Mouse (Mus musculus) left cerebral cortex, postnatal 36 days (tissue): ENCODE measurements around the gene Unc79. TPM values are rescaled to one million over a fixed set of nuclear protein-coding genes. Genes with fewer than 3 reads are reported as not detected.

Experiments used
- DNase-seq, 2 experiments: peaks; one replicate each; pipeline ENCODE4 v3.0.0; 2021 to 2022; ENCODE audit warnings: low spot score in 2 of 2, mixed read lengths in 1 of 2
- intact Hi-C: fragments of 180-260 bp; cut with DNase I; formaldehyde crosslinking; loops from one replicate; pipeline ENCODE4 v1.15.1; 2025
- total RNA-seq, 2 experiments: library from RNA; stranded (reverse); gene quantifications; 2 replicates each; pipeline ENCODE4 v1.2.3; 2021

The Unc79 gene
- total RNA-seq, 2 experiments from 2014 or later: 42.9 to 64.5 TPM

DNA sequence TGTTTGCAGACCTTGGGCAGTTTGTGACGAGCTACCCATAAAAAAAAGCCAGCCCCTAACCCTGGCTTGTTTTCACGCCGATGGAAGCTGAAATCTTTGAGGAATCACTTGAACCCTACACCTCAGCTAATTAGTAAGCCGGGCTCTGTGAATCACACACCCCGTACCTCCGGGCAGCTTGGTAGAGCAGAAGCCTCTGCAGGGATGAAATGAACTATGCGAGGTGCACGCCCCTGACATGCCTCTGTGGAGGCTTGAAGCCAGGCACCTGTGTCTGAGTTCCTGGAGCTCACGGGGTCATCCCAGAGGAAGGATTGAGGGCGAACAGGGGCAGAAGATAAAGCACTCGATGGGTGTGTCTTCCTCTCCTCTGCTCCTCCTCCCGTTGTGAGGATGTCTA is 220.2 kb downstream of the Unc79 start:
- DNase-seq: no peak
- intact Hi-C loops: no loop called here

DNA sequence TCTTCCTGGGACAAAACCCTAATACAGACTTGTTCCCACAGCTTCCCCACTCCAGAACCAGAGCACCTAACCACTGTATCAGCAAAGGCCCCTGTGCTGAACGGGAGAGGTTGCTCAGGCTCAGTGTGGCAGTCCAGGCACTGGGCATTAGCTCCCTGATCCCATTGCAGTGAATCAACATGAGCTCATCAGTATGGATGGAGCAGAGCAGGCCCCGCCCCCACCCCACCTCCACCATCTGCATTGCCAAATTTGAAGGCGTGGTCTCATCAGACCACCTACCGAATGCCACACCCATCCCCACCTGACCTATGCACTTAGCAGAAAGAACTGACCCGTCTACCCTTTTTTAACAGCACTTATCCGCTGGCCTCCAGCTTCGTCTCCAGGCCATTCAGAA is 234.4 kb downstream of the Unc79 start:
- intact Hi-C loops: no loop called here

DNA sequence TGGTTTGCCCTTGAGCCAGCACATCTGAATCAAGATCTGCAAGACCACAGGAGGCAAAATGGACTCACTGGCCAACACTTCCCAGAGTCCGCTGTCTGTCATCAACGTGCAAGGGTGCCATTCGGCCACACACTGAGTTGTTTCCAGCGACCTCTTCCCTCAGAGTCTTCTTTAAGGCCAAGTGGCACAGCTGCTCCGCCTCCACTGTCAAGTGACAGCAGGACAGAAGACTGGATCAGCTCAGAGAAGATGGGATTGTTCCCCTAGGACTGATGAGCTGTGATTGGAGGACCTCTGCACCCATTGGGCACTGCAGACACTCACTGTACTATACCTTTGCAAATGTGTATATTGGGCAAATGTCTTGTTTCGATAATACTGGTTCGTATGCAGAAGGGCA is 238.4 kb downstream of the Unc79 start:
- intact Hi-C loops: no loop called here
- no peak for DNase-seq

More for the DNA sequence above, 234.4 kb downstream of the Unc79 start:
- DNase-seq: no peak

DNA sequence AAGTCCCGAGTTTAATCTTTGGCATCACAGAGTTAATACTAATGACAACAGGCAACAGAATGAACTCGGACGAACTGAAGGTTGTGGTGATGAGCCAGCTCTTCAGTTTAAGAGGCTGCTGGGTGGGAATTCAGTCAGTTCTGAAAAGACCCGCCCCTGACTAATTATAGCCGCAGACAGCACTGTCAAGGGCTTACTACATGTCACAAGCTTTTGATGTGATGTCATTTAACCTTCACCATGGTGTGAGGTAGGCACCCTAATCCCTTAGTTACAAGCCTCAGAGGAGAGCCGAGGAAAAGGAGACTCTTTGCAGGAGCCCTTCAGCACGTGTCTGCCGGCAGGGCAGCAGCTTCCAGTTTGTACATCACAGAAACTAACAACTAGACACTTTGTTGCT is 239.6 kb downstream of the Unc79 start:
- intact Hi-C loops: no loop called here
- DNase-seq: no peak

DNA sequence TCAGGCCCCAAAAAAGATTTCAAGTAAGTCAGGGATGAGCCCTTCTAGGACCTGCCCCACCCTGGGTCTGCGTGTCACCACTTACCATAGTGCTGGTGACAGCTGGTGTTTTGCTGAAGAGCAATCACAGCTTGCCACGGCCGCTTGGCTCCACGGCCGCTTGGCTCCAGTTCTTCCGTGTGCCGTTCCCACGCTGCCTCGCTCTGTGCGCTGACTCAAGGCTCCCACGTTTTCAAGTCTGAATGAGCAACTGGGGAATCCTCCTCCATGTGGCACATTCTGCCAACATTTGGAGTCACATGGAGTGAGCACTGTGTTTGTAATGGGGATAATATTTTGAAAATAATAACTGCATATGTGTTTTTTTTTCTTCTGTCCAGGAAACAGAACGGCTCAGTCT is 241.1 kb downstream of the Unc79 start:
- DNase-seq: peak; percentile 67 to 75
- intact Hi-C loops: no loop called here

DNA sequence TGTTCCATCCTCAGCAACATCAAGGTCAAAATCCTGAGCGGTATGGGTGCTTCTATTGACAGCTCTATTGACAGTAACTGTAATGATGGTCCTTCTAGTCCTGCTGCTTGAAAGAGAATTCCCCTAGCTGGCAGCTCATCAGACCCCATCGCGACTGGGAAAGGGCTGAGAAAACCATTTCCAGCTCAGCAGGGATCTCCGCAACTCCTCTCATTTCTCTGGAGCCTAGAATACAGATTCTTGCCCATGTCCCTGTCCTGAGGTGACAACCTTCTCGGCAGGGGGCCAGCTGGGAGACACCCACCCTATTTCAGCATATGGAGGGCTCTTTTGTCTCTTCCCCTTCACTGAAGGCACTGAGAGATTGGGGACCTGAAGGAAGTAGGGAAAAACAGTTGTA is 244.3 kb downstream of the Unc79 start:
- DNase-seq: no peak
- intact Hi-C loops: no loop called here

DNA sequence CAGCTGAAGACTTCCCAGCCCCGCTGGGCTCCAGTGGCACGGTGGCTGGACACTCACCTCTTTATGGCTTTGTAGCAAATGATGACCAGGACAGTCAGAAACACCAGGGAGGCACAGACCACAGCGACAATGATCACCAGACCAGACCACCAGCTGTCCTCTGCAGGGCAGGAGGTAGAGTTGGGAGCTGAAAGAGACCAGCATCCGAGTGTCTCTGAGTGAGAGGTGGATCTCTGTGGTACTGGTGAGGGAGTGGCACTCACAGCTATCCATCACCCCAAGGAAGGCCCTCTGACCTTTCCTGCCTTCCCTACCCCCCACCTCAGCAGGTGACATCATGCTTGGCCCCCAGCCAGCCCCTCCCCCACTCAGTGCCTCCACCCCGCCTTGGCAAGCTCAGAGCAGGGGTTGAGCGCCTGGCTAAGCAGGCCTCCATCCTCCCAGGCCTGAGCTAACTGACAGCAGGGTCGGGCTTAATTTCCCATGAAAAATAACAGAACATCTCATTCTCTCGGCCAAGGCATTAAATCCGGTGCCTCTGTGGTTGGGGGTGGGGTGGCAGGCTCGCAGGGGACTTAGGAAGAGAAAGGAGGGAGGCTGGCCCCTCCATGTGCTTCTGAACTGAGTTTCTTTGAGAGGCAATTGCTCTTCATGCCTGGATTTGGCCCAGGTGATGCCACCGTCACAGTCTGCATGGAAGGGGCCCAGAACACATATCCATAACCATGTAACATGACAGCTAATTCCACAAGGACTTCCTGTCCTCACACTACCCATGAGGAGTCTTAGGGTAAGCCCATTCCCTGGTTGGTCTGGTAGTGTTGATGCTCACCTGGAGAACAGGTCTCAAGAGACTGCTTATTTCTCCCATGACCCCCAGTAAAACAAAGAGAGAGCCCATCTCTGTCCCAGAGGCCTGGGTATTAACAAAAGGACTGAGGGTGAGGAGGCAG is 254.2 kb downstream of the Unc79 start:
- DNase-seq: no peak
- intact Hi-C loops: no loop called here

DNA sequence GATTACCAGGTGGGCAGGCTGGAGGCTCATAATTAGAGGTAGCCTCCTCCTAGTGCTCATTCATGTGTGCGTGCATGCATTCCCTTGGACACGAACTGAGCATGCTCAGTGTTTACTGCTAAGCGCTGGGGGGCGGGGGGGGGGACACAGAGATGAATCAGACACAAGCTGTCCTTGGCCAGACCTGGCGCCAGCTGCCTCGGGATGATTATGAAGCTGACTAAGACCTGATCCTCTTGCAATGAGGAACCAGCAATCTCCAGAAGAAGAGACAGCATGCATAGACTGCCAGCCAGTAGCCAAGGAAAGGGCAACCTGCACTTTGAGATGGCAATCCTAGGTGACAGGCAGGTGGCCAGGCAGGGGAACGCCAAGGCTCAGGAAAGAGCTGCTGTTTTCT is 256.9 kb downstream of the Unc79 start:
- peak; percentile 20 to 22 for DNase-seq
- intact Hi-C loops: no loop called here

DNA sequence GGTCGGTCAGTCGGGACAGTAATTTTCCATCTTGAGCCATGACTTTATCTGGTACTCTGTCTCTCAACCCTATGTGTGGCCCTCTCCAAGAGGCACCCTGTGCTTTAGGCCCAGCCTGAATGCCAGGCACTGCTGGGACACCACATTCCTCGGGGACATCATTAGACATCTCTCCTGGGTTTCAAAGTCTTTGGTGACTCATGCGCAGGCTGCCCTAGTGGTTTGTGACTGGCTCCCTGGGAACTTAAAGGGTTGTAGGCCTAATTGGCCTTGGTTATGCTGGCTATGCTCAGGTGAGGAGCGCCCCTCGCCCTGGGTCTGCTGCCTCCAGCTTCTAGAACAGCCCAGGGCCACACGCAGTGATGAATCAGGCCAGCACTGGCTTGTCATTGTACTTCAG is 260.9 kb downstream of the Unc79 start:
- DNase-seq: no peak
- intact Hi-C loops: no loop called here

DNA sequence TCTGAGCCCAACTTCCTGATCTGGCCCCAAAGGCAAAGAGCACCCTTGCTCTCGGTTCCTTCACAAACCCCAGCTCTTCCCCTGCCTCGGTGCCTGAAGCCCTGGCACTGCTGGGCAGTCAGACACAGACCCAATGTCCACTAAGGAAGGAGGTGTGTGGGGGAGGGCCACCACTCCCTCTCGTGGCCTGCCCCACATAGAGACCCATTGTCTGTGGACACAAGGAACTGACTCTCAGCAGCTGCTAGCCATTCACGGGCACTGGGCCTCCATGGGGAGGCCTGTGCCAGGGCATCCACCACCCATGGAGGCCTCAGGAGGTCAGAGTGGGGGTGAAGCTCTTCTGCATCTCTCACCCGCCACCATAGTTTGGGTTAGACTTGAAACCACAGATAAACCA is 262.4 kb downstream of the Unc79 start:
- no peak for DNase-seq
- intact Hi-C loops: no loop called here

DNA sequence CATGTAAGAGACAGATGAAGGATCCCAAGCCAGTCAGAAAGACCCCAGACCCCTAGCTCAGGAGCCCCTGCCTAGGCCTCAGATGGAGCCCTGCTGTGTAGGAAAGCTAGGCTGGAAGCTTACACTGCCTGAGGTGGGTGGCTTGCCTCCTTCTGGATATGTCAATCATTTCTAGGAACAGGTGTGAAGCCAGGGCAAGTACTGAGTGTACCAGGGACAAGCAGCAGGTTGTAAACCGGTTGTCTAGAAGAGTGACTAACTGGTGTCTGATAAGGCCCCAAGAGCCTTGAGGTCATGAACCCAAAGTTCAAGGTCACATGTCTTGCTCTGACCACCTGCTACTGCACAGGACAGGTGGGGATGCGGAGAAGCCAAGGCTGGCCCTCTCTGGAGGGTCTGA is 264.9 kb downstream of the Unc79 start:
- intact Hi-C loops: no loop called here
- no peak for DNase-seq

DNA sequence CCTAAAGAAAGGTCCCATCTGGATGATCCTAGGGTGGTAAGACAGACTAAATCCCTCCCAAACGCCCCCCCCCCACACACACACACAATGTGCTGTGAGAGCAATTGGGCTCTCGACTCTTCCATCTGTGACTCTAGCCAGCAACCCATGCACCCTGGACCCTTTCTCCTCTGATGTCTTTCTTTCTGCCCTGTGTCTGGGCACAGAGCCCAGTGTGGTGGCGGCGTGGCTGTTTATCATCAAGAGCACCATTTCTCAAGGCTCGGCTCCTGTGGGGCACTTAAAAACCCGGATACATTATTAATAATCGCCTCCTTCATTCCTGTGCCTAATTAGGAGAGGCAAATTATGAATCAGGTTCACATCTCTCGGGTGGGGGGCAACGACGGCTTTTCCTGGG is 265.6 kb downstream of the Unc79 start:
- DNase-seq: no peak
- intact Hi-C loops: no loop called here

DNA sequence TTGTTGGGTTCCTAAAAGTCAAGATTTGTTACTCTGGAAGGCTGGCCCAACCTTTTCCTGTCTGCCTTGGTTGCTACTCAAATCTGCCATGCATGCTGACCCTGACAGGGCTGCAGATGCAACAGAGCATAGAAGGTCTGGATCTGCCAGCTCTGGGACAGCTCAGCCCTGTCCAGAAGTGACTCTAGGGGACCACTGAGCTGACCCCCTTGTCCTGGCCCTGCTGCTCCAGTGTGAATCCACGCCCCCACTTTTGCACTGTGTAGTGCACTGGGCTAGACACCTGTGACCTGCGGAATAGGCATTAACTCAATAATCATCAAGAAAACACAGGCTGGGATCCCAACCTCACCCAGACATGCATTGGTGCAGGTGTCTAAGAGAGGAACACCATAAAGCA is 266.1 kb downstream of the Unc79 start:
- DNase-seq: no peak
- intact Hi-C loops: no loop called here

DNA sequence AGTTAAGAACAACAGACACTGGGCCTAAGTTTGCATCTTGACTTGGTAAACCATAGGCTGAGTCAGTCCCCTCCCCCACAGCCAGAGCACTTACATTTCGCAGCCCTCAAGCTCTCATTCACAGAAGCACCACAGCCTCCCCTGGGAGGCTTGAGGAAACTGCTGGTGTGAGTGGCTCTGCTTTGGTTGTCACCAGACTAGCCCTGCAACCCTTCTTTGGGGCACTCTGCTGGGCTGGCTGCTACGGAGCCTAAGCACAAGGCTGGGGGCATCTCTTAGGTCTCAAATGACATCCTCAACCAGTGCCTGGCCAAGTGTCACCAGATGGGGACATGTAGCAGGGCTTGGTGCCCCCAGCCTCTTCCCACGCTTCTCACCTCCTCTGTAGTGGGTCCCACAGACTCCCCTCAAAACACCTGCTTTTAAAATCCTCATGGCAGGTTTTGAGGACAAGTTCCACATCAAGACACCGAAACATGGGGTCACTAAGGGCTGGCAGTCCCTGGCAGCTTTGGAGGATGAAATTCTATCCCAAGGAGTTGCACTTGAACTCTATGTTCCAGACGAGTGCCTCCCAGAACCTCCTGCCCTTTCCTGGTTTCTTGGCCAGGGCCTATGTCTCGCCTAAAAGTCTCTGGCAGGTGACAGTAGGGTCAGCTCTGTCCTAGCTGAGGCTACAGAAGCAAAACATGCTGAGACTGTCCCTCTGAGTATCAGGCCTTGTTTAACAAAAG is 267.4 kb downstream of the Unc79 start:
- intact Hi-C loops: no loop called here
- no peak for DNase-seq

DNA sequence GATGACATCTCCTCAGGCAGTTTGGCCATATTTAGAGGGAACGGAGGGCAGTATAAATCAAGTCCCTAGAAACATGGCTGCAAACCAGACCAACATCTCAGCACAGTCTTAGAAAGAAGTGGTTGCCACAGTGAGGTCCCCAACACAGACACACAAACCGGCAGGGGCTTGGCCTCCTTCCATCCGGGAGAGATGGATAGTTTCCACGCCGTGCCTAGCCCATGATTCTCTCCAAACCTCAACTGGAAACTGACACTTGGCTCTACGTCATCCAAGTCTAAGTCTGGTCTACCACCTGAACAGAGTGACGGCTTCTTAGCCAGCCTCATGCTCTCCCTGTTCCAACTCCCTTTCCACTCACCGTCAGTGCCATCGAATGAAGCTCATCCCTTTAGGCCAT is 275.0 kb downstream of the Unc79 start:
- no peak for DNase-seq
- intact Hi-C loops: no loop called here

DNA sequence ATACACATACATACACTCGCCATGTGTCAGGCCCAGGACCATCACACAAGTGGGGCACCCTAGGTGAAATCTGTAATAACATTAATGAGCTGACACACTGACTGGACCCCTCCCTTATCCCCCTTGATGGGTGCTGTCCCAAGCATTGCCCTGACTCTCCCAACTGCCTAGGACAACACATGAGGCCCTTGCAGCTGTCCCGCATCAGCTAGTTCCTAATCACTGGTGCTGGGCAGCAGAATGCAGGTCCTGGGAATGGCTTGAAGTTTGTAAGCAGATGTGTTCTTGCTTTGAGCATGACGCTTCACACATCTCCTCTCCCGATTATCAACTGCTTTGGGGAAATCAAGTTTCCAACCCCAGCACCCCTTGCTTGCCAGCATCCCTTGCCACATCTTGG is 277.5 kb downstream of the Unc79 start:
- intact Hi-C loops: no loop called here
- DNase-seq: no peak

DNA sequence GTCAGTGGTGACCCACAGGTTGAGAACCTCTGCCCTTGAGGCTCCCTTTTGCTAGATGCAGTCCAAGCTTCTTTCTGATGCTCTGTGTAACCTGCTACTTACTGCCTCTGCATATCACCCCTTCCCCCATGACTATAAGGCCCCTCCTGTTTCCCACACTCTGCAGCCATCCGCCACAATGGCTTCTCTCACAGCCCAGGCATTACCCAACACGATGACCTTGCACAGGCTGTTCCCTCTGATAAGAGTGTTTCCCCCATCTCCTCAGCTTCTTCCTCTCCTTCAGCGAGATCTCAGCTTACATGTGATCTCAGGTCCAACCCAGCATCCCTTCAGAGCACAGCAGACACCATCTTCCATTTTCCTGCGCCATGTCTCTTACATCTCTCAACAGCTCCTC is 280.4 kb downstream of the Unc79 start:
- intact Hi-C loops: no loop called here
- no peak for DNase-seq
